Mouse (Mus musculus) lung, embryonic 14.5 days (tissue): ENCODE measurements at regions not wholly inside any gene's neighbourhood (a gene's known extent, or its start where the extent isn't known, plus 50 kb on each side); places are given as distances from the start of the nearest gene placed in this dataset.
A peak's percentile ranks its signal among the peaks of the same experiment; 100 is the strongest.

Experiments
- ATAC-seq: fragments of 200-750 bp; cut with Nextera tagmentation; 2 replicates; pipeline ENCODE4 v1.8.0; 2017; ENCODE audit warnings: mild to moderate bottlenecking, moderate TSS enrichment, moderate library complexity; ENCODE audit not compliant: insufficient read depth
- DNase-seq: peaks from one replicate; pipeline ENCODE4 v3.0.0-alpha.2; 2015
- H3K27ac ChIP-seq: fragments of 300-500 bp; sonication (generic); 2 replicates; pipeline ENCODE4 v1.5.1; 2014; ENCODE audit warnings: low read depth, mild to moderate bottlenecking, moderate library complexity
- H3K27me3 ChIP-seq: fragments of 300-500 bp; sonication (generic); 2 replicates; pipeline ENCODE4 v1.6.1; 2014; ENCODE audit warnings: low read length, control low read depth; ENCODE audit not compliant: insufficient read depth
- H3K36me3 ChIP-seq: fragments of 300-500 bp; sonication (generic); 2 replicates; pipeline ENCODE4 v1.6.1; 2014; ENCODE audit warnings: control low read depth; ENCODE audit not compliant: insufficient read depth
- H3K4me1 ChIP-seq: fragments of 300-500 bp; sonication (generic); 2 replicates; pipeline ENCODE4 v1.6.1; 2014; ENCODE audit warnings: antibody characterized with exemption, control low read depth; ENCODE audit not compliant: insufficient read depth
- H3K4me2 ChIP-seq: fragments of 300-500 bp; sonication (generic); 2 replicates; pipeline ENCODE4 v1.6.1; 2014; ENCODE audit warnings: mild to moderate bottlenecking
- H3K4me3 ChIP-seq: fragments of 300-500 bp; sonication (generic); 2 replicates; pipeline ENCODE4 v1.5.1; 2014; ENCODE audit warnings: low read depth, low read length
- H3K9ac ChIP-seq: fragments of 300-500 bp; sonication (generic); 2 replicates; pipeline ENCODE4 v1.6.1; 2014
- H3K9me3 ChIP-seq: fragments of 300-500 bp; sonication (generic); 2 replicates; pipeline ENCODE4 v1.6.1; 2016; ENCODE audit warnings: low read depth, low read length, control low read depth
- CTCF ChIP-seq: IDR thresholded peaks from 2 replicates; pipeline ENCODE4 v1.5.1; 2016; ENCODE audit warnings: antibody characterized with exemption, low read depth
- WGBS: fragments of 180-500 bp; shearing (Covaris S2); extraction: QIAGEN DNeasy Blood & Tissue Kit; methylation state at CpG from one replicate; pipeline ENCODE4 v1.1.7; 2014; 5-methylcytosine and 5-hydroxymethylcytosine counted together

DNA sequence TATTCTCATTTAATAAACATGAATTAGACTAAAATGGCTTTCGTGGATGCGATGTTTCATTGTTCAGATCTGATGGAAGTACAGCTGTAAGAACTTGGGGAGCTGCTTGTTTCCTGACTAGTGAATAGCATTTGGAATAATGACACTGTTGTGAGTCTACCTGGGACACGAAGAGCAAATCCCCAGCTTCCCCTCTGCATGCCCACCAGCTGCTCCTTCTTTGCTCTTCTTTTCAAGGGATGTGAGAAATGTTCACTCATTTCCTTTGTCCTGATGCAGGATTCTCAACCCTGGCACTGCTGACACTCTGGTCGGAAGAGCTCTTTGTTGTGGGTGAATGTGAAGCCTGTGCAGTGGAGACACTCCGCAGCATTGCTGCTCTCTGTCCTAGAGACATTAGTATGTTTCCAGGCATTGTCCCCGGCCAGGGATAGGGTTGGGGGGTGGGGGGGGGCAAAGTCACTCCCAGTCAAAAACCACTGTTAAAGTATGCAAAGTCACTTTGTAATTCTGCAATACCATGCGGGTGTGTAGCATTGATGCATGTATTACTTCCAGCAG, 334.1 kb downstream of the Mex3b start:
- Histone ChIP-seq H3K9me3 (no peaks in the 10 kb centered on the region), H3K4me2 (peak overlapping the region; percentile 52), H3K27me3 (no peaks in the 10 kb centered on the region), H3K36me3 (no peaks in the 10 kb centered on the region), H3K4me1 (peaks cover 16% of the 10 kb centered on the region; the same call in 1 of the 2 replicates), H3K4me3 (no peak overlapping the region), H3K9ac (no peak overlapping the region), H3K27ac (peak overlapping the region; percentile 72)
- DNase-seq (no peak), ATAC-seq (no peak)
- TF ChIP-seq CTCF, result no peak
- WGBS, result 46% methylated on average over 7 of the region's 7 CpGs

DNA sequence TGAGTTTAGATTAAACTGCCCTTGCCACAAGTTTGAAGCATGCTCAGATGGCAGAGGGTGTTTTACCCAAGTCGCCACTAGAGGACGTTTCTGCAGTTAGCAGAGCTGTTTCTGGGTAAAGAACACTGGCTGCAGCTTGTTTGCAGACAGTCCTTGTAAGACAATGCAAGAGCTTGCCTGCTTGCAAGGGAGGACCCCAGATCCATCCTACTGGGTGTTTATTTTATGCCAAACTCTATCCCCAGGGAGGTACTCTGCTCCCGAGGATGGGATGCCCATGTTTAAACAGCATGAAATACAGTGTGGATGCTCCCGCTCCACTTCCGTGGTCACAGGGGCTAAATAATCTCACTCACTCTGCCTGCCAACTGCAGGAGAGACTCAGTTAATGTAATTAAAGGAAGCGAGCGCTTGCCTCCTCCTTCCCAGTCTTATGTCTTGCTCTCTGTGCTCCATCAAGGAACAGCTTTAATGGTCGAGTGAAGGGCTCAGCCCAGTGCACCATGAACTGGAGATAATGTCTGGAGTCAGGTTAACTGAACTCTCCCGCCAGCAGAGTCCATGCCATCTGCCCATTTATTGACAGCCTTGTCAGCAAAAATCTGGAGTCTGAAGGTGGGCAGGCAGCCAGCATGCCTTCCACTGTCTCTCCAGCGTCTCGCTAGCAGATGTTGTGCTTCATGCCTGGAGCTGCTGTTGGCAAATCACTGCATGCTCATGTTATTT, 334.8 kb downstream of the Mex3b start:
- no peak overlapping the region; the same call in 1 of the 2 replicates for H3K9ac ChIP-seq
- peak; percentile 88 for ATAC-seq
- H3K9me3 ChIP-seq, result no peaks in the 10 kb centered on the region
- no peak overlapping the region; the same call in 1 of the 2 replicates for H3K4me3 ChIP-seq
- peak overlapping the region; percentile 52 for H3K4me2 ChIP-seq
- H3K27ac ChIP-seq, result peak overlapping the region; percentile 72
- WGBS, result 7% methylated on average over 11 of the region's 11 CpGs
- no peaks in the 10 kb centered on the region for H3K27me3 ChIP-seq
- TF ChIP-seq CTCF, result peak; percentile 71
- DNase-seq, result peak; percentile 88
- H3K36me3 ChIP-seq, result no peaks in the 10 kb centered on the region
- H3K4me1 ChIP-seq, result peaks cover 9% of the 10 kb centered on the region; the same call in 1 of the 2 replicates

DNA sequence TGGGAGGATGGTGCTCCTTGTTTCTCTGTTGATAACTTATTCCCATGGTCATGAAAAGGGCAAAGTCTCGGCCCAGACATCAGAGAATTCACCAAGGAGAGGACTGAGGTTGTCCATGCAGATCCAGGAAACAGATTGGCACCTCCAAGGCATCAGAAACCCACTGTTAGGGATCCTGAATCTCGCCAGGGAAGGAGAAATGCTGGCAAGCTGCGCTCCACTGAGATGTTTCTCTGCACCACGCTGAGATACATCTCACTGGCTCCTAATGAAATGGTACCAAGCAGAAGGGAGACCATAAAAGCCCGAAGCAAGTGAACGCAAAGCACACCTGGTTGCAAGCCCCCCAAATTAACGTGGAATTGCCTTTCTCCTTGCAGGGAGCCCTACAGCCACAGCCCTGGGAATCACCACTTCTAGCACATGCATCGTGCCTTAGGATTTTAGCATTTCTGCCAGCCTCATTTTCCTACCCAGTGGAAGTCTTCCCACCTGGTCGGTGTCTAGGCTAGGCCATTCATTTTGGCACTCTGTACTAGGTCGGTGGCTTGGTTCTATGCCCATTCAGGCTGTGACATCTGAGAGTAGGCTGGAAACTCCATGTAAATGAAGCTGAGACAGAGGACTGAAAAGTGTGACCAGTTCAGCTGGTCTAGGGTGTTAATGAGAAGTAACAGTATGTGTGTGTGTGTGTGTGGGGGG, 336.3 kb downstream of the Mex3b start:
- Histone ChIP-seq H3K9me3 (no peaks in the 10 kb centered on the region), H3K4me2 (no peak overlapping the region), H3K27me3 (no peaks in the 10 kb centered on the region), H3K36me3 (no peaks in the 10 kb centered on the region), H3K4me1 (0 out of 2 replicates have a peak, but pooled peaks cover 8% of the 10 kb centered on the region), H3K4me3 (no peak overlapping the region), H3K27ac (no peak overlapping the region), H3K9ac (no peak overlapping the region)
- TF ChIP-seq CTCF, result no peak
- DNase-seq (no peak), ATAC-seq (no peak)
- 77% methylated on average over 10 of the region's 10 CpGs for WGBS

DNA sequence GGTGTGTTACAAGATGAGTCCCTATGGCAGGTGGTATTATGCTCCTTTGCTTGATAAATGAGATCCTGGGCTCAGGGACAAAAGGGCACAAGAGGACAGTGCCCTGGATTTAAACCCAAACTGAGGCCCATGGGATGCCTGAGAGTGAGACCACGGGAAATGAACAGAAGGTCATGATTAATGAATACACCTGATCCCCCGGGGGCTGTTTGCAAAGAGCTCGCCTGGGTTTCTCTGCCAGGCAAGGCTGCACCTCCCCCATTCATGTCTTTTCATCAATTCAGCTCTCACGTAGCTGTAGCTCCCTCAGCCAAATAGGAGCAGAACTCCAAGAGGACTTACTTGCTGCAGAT, 336.9 kb downstream of the Mex3b start:
- Histone ChIP-seq H3K27me3 (no peaks in the 10 kb centered on the region), H3K4me2 (no peak overlapping the region), H3K36me3 (no peaks in the 10 kb centered on the region), H3K9me3 (no peaks in the 10 kb centered on the region), H3K9ac (no peak overlapping the region), H3K4me1 (0 out of 2 replicates have a peak, but pooled peaks cover 8% of the 10 kb centered on the region), H3K27ac (no peak overlapping the region), H3K4me3 (no peak overlapping the region)
- no peak for DNase-seq
- WGBS, result 20% methylated on average over 4 of the region's 4 CpGs
- no peak for ATAC-seq
- no peak for TF ChIP-seq CTCF

DNA sequence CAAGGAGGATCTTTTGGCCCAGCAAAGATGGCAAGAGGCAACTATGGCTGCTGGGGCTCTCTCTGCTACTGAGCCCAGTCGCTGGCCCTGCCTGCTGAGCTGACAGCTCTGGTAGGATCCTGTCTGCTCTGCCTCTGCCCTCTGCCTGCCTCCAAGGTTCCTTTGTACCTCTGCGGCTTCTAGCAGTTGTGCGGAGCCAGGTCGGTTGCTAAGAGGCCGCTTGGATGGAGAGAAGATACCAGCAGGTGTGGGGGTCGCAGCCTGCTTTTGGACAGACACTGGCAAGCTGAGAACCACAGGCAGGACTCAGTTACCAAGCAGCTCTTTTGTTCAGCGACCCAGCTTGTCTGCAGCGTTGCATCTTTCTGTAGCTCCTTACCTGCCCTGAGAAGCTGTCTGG, 337.6 kb downstream of the Mex3b start:
- H3K9me3 ChIP-seq, result no peaks in the 10 kb centered on the region
- DNase-seq, result no peak
- H3K4me2 ChIP-seq, result no peak overlapping the region
- no peaks in the 10 kb centered on the region for H3K36me3 ChIP-seq
- H3K9ac ChIP-seq, result no peak overlapping the region
- 55% methylated on average over 8 of the region's 8 CpGs for WGBS
- H3K4me1 ChIP-seq, result 0 out of 2 replicates have a peak, but pooled peaks cover 8% of the 10 kb centered on the region
- H3K27me3 ChIP-seq, result no peaks in the 10 kb centered on the region
- no peak for TF ChIP-seq CTCF
- no peak for ATAC-seq
- no peak overlapping the region for H3K4me3 ChIP-seq
- no peak overlapping the region for H3K27ac ChIP-seq

DNA sequence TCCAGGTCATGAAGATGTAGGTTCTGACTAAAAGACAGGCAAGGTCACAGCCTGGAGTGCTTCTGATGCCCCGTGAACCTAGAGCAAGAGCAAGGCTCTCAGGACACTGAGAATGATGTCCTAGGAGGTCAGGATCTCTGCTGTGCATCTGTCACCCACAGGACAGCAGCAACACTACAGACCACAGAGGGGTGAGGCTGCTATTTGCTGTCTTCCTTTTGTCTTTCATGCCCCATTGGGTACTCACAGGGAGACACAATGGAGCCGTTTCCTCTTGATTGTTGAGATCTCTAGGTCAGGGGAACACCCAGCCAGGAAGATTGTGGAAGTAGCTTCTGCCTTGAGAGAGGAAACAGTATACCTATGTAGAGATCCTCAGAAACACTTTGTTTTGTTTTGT, 339.9 kb downstream of the Mex3b start:
- no peak overlapping the region for H3K27ac ChIP-seq
- H3K4me1 ChIP-seq, result no peaks in the 10 kb centered on the region
- no peak for TF ChIP-seq CTCF
- H3K9me3 ChIP-seq, result no peaks in the 10 kb centered on the region
- H3K4me2 ChIP-seq, result no peak overlapping the region
- ATAC-seq (no peak), DNase-seq (no peak)
- H3K4me3 ChIP-seq, result no peak overlapping the region
- WGBS, result 75% methylated on average over 2 of the region's 2 CpGs
- H3K36me3 ChIP-seq, result no peaks in the 10 kb centered on the region
- no peaks in the 10 kb centered on the region for H3K27me3 ChIP-seq
- no peak overlapping the region for H3K9ac ChIP-seq

DNA sequence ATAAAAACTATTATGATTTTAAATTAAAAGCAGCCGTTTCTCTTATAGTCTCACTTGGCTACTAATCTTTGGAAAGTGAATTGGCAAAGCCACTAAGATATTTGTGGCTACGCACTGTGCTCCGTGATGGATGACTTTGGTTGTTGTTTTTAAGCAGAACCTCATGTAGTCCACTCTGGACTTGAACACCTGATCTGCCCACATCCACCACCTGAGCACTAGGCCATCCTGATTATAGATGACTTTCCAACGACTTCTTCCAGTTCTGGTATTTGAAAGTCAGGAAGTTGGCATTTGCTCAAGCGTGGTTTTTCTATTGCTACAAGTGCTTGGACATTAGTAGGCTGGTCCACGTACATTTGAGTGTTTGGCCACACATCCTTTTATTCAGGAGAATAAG, 344.5 kb downstream of the Mex3b start:
- H3K27ac ChIP-seq, result no peak overlapping the region
- 60% methylated on average over 6 of the region's 6 CpGs for WGBS
- H3K4me2 ChIP-seq, result no peak overlapping the region
- no peaks in the 10 kb centered on the region for H3K36me3 ChIP-seq
- TF ChIP-seq CTCF, result no peak
- DNase-seq (no peak), ATAC-seq (no peak)
- H3K27me3 ChIP-seq, result no peaks in the 10 kb centered on the region
- no peaks in the 10 kb centered on the region; the same call in 1 of the 2 replicates for H3K4me1 ChIP-seq
- H3K9ac ChIP-seq, result no peak overlapping the region
- no peak overlapping the region for H3K4me3 ChIP-seq
- H3K9me3 ChIP-seq, result no peaks in the 10 kb centered on the region
